Mouse (Mus musculus): ENCODE data around the gene Inafm1. TPM values are rescaled to one million over a fixed set of nuclear protein-coding genes. Genes with fewer than 3 reads are reported as not detected.

Gene Inafm1
- total and polyA plus RNA-seq, 3 experiments: 4.1 to 92.0 (median 18.8) TPM

DNA sequence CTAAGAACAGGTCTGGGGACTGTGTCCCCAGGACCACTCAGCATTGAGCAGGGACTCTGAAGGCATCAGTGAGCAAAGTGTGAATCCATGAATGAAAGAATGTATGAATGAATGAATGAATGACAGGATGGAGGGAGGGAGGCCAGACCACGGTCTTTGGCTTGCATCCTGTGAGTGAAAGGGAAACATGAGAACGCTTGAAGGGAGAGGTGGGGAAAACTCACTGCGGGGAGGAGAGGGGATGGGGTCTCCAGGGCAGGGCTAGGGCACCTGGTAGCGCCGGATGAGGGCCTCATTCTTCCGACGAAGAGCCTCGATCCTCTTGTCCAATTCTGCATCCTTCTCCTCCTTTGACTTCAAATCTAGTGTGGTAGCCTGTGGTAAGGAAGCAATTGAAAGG is 10.6 kb upstream of the Inafm1 start:
- TF ChIP-seq GATA2 (IDR thresholded peaks at IDR 0.05; ENCODE audit: borderline replicate concordance, low read depth, low read length) (no peak), TAL1 (conservative IDR thresholded peaks at IDR 0.05; ENCODE audit: low read depth, low read length) (no peak), GATA1 (IDR thresholded peaks at IDR 0.05; ENCODE audit: borderline replicate concordance, low read length) (no peak), CTCF (IDR thresholded peaks at IDR 0.05; ENCODE audit: low read depth, low read length) (no peak), POLR2AphosphoS5 (IDR thresholded peaks at IDR 0.05; ENCODE audit: insufficient replicate concordance, low read depth, low read length) (no peak)
- H3K4me3 ChIP-seq (ENCODE audit: low read depth, low read length): no peak overlapping the region
- no peak for ATAC-seq (ENCODE audit: extremely low read depth, insufficient number of reproducible peaks, low FRiP score, poor library complexity, severe bottlenecking)
- no peaks in the 10 kb centered on the region for H3K9me3 ChIP-seq (replicated peaks)
- peaks cover 28% of the 10 kb centered on the region for H3K4me1 ChIP-seq (ENCODE audit: insufficient read depth, low read depth, low read length)
- H3K36me3 ChIP-seq (replicated peaks): peaks cover 57% of the 10 kb centered on the region
- no peak for DNase-seq (ENCODE audit: low spot score)
- no peaks in the 10 kb centered on the region for H3K27me3 ChIP-seq (ENCODE audit: insufficient read depth, low read length)

GRCm38 (mm10) chr7:16282334-16282733 is 8.9 kb upstream of the Inafm1 start:
- TF ChIP-seq CTCF (IDR thresholded peaks at IDR 0.05; ENCODE audit: low read depth, low read length) (no peak), POLR2AphosphoS5 (IDR thresholded peaks at IDR 0.05; ENCODE audit: insufficient replicate concordance, low read depth, low read length) (no peak), GATA1 (IDR thresholded peaks at IDR 0.05; ENCODE audit: borderline replicate concordance, low read length) (no peak), GATA2 (IDR thresholded peaks at IDR 0.05; ENCODE audit: borderline replicate concordance, low read depth, low read length) (no peak), TAL1 (conservative IDR thresholded peaks at IDR 0.05; ENCODE audit: low read depth, low read length) (no peak)
- Histone ChIP-seq H3K27me3 (ENCODE audit: insufficient read depth, low read length) (no peaks in the 10 kb centered on the region), H3K9me3 (replicated peaks) (no peaks in the 10 kb centered on the region), H3K4me3 (ENCODE audit: low read depth, low read length) (no peak overlapping the region), H3K36me3 (replicated peaks) (peaks cover 73% of the 10 kb centered on the region), H3K4me1 (ENCODE audit: insufficient read depth, low read depth, low read length) (peaks cover 40% of the 10 kb centered on the region)
- no peak for ATAC-seq (ENCODE audit: extremely low read depth, insufficient number of reproducible peaks, low FRiP score, poor library complexity, severe bottlenecking)
- no peak for DNase-seq (ENCODE audit: low spot score)

DNA sequence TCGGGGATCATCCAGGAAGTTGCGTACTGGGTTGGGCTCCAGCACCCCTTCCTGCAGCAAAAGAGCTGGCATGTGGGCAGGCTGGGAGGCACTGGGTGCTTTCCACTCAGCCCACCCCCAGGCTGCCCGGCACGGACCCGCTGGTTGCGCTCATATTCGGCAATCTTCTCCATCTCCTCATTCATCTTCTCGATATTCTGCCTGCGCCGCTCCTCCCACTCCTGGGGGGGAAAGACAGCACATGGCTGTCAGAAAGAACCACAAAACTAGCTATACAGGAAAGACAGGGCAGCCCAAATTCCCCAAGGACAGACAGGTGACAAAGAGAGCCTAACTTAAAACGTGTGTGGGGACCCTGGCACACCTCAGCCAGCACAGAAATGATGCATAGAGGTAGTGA is 7.3 kb upstream of the Inafm1 start:
- H3K4me1 ChIP-seq (ENCODE audit: insufficient read depth, low read depth, low read length): peaks cover 54% of the 10 kb centered on the region

DNA sequence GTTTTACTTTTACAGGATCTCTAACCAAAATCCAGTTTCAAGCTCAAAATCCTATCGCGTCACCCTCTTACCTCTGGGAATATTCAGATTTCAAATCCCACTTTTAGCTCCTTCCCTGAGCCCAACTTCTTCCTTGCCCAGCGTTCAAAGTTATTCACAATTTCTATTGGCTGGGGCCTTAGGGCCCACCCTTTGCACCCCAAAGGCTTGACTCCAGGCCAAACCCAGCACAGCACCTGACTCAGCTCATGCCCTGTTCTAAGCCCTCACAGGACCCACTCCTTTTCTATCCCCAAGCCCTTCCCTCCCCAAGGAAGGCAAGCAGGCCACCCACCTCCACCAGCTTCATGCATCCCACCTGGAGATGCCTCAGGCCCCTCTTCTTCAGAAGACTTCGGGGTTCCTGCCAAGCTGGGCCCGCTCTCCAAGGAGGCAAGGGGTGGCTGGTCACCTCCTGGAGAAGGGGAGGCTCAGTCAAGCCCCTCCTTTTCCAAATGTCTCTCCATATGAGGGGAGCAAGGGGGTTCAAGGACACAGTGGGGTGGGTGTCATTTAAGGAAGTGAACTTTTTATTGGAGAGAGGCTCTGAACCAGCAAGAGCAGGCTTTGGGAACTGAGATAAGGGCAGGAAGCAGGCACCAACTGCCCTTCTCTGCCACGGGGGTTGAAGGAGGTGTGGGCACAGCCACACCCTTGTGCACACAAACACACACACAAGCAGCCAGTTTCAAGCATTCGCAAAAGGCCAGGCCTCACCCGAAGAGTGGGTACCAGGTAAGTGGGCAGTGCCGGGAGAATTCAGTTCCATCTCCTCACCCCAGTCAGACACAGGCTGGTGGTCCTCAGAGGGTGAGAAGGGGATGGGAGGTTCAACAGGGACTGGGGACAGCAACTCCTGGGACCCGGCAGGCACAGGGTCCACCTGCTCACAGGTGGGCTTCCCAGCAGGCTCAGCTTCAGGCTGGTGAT is 1.8 kb upstream of the Inafm1 start:
- TF ChIP-seq TAL1 (conservative IDR thresholded peaks at IDR 0.05; ENCODE audit: low read depth, low read length): no peak; the same call in 1 of the 2 replicates
- TF ChIP-seq CTCF (IDR thresholded peaks at IDR 0.05; ENCODE audit: low read depth, low read length): no peak
- TF ChIP-seq POLR2AphosphoS5 (IDR thresholded peaks at IDR 0.05; ENCODE audit: insufficient replicate concordance, low read depth, low read length): no peak
- TF ChIP-seq GATA2 (IDR thresholded peaks at IDR 0.05; ENCODE audit: borderline replicate concordance, low read depth, low read length): no peak
- no peak for TF ChIP-seq GATA1 (IDR thresholded peaks at IDR 0.05; ENCODE audit: borderline replicate concordance, low read length)
- Histone ChIP-seq H3K4me3 (ENCODE audit: low read depth, low read length) (peak overlapping the region; percentile 83), H3K4me1 (ENCODE audit: insufficient read depth, low read depth, low read length) (peaks cover 76% of the 10 kb centered on the region)

More for the DNA sequence above, 7.3 kb upstream of the Inafm1 start:
- TF ChIP-seq CTCF (IDR thresholded peaks at IDR 0.05; ENCODE audit: low read depth, low read length) (no peak), GATA1 (IDR thresholded peaks at IDR 0.05; ENCODE audit: borderline replicate concordance, low read length) (no peak), GATA2 (IDR thresholded peaks at IDR 0.05; ENCODE audit: borderline replicate concordance, low read depth, low read length) (no peak), TAL1 (conservative IDR thresholded peaks at IDR 0.05; ENCODE audit: low read depth, low read length) (no peak), POLR2AphosphoS5 (IDR thresholded peaks at IDR 0.05; ENCODE audit: insufficient replicate concordance, low read depth, low read length) (no peak)
- ATAC-seq (ENCODE audit: extremely low read depth, insufficient number of reproducible peaks, low FRiP score, poor library complexity, severe bottlenecking) (no peak), DNase-seq (ENCODE audit: low spot score) (no peak)
- Histone ChIP-seq H3K4me3 (ENCODE audit: low read depth, low read length) (no peak overlapping the region), H3K9me3 (replicated peaks) (no peaks in the 10 kb centered on the region), H3K27me3 (ENCODE audit: insufficient read depth, low read length) (no peaks in the 10 kb centered on the region), H3K36me3 (replicated peaks) (peaks cover 89% of the 10 kb centered on the region)

GRCm38 (mm10) chr7:16273766-16274140 is 336 bp upstream of the Inafm1 start:
- no peak for TF ChIP-seq POLR2AphosphoS5 (IDR thresholded peaks at IDR 0.05; ENCODE audit: insufficient replicate concordance, low read depth, low read length)
- TF ChIP-seq GATA2 (IDR thresholded peaks at IDR 0.05; ENCODE audit: borderline replicate concordance, low read depth, low read length): no peak
- TF ChIP-seq TAL1 (conservative IDR thresholded peaks at IDR 0.05; ENCODE audit: low read depth, low read length): no peak
- TF ChIP-seq CTCF (IDR thresholded peaks at IDR 0.05; ENCODE audit: low read depth, low read length): no peak
- no peak for TF ChIP-seq GATA1 (IDR thresholded peaks at IDR 0.05; ENCODE audit: borderline replicate concordance, low read length)

More for the DNA sequence above, 1.8 kb upstream of the Inafm1 start:
- DNase-seq (ENCODE audit: low spot score) (peak; percentile 63), ATAC-seq (ENCODE audit: extremely low read depth, insufficient number of reproducible peaks, low FRiP score, poor library complexity, severe bottlenecking) (peak; percentile 62)
- no peaks in the 10 kb centered on the region for H3K9me3 ChIP-seq (replicated peaks)
- no peaks in the 10 kb centered on the region for H3K27me3 ChIP-seq (ENCODE audit: insufficient read depth, low read length)
- peaks cover 82% of the 10 kb centered on the region for H3K36me3 ChIP-seq (replicated peaks)

GRCm38 (mm10) chr7:16272681-16273080 is 736 bp downstream of the Inafm1 start:
- no peak for ATAC-seq (ENCODE audit: extremely low read depth, insufficient number of reproducible peaks, low FRiP score, poor library complexity, severe bottlenecking)
- no peak for TF ChIP-seq POLR2AphosphoS5 (IDR thresholded peaks at IDR 0.05; ENCODE audit: insufficient replicate concordance, low read depth, low read length)
- no peak for TF ChIP-seq CTCF (IDR thresholded peaks at IDR 0.05; ENCODE audit: low read depth, low read length)
- TF ChIP-seq GATA2 (IDR thresholded peaks at IDR 0.05; ENCODE audit: borderline replicate concordance, low read depth, low read length): no peak
- no peak for TF ChIP-seq TAL1 (conservative IDR thresholded peaks at IDR 0.05; ENCODE audit: low read depth, low read length)
- no peak for TF ChIP-seq GATA1 (IDR thresholded peaks at IDR 0.05; ENCODE audit: borderline replicate concordance, low read length)
- Histone ChIP-seq H3K36me3 (replicated peaks) (peaks cover 75% of the 10 kb centered on the region), H3K4me1 (ENCODE audit: insufficient read depth, low read depth, low read length) (peaks cover 66% of the 10 kb centered on the region), H3K27me3 (ENCODE audit: insufficient read depth, low read length) (no peaks in the 10 kb centered on the region), H3K4me3 (ENCODE audit: low read depth, low read length) (peak overlapping the region; percentile 83), H3K9me3 (replicated peaks) (no peaks in the 10 kb centered on the region)
- peak; percentile 72 for DNase-seq (ENCODE audit: low spot score)

More at GRCm38 (mm10) chr7:16273766-16274140, 336 bp upstream of the Inafm1 start:
- ATAC-seq (ENCODE audit: extremely low read depth, insufficient number of reproducible peaks, low FRiP score, poor library complexity, severe bottlenecking) (peak; percentile 38), DNase-seq (ENCODE audit: low spot score) (peak; percentile 69)
- no peaks in the 10 kb centered on the region for H3K9me3 ChIP-seq (replicated peaks)
- H3K36me3 ChIP-seq (replicated peaks): peaks cover 77% of the 10 kb centered on the region
- H3K4me1 ChIP-seq (ENCODE audit: insufficient read depth, low read depth, low read length): peaks cover 75% of the 10 kb centered on the region
- peak overlapping the region; percentile 83 for H3K4me3 ChIP-seq (ENCODE audit: low read depth, low read length)
- H3K27me3 ChIP-seq (ENCODE audit: insufficient read depth, low read length): no peaks in the 10 kb centered on the region

All from G1E (cell line).